Mouse (Mus musculus): ENCODE results near the gene Zfhx3. TPM values are rescaled to one million over a fixed set of nuclear protein-coding genes. Genes with fewer than 3 reads are reported as not detected.

Zfhx3 gene
- total RNA-seq, 1 experiment from 2014 or later: 2.3 TPM

DNA sequence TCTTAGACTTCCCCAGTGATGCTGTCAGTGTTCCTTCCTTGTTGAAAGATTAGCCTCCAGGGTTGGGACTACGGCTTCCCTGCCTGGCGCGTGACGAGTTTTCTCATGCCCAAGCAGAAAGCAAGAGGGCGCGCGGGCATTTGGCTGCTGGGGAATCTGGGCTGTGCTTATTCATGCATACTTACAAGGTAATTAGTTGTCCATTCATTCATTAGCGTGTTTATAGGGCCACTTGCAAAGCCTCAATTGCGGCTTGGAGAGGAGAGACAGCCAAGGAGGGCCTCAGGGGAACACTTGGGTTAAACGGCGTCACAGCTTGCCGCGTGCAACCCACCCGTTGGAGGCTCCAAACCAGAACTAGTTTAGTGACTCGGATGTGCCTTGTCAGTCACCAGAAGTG lies 44.2 kb downstream of the Zfhx3 start:
- ATAC-seq (replicated peaks; ENCODE audit: insufficient number of reproducible peaks, low FRiP score, low TSS enrichment, poor library complexity, severe bottlenecking): no peak

- ATAC-seq (replicated peaks; ENCODE audit: insufficient number of reproducible peaks, low FRiP score, low TSS enrichment, poor library complexity, severe bottlenecking): no peak
Measured at GRCm38 (mm10) chr8:107998874-107999273, 56.4 kb downstream of the Zfhx3 start.

- no peak for ATAC-seq (replicated peaks; ENCODE audit: insufficient number of reproducible peaks, low FRiP score, low TSS enrichment, poor library complexity, severe bottlenecking)
Measured at GRCm38 (mm10) chr8:108011516-108011915, 69.1 kb downstream of the Zfhx3 start.

DNA sequence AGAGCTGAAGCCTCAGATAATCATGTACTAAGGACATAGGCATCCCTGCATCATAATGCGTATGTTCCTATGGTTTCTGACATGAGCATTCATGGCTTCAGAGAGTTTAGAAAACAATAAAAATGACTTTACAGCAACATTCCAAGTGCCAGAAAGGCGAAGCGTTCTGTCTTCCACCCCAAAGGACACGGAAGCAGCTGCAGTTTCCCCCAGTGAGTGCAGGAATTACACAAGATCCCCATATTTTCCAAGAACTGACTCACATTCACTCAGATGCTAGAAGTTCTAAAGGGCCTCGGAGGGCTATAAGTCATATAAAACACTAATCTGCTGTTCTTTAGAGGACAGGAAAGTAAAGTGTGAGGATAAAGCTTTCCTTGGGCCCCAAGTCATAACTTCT lies 75.3 kb downstream of the Zfhx3 start:
- no peak for ATAC-seq (replicated peaks; ENCODE audit: insufficient number of reproducible peaks, low FRiP score, low TSS enrichment, poor library complexity, severe bottlenecking)

GRCm38 (mm10) chr8:108019651-108020050 lies 77.2 kb downstream of the Zfhx3 start:
- ATAC-seq (replicated peaks; ENCODE audit: insufficient number of reproducible peaks, low FRiP score, low TSS enrichment, poor library complexity, severe bottlenecking): no peak

GRCm38 (mm10) chr8:108022404-108022803 lies 80.0 kb downstream of the Zfhx3 start:
- no peak for ATAC-seq (replicated peaks; ENCODE audit: insufficient number of reproducible peaks, low FRiP score, low TSS enrichment, poor library complexity, severe bottlenecking)

DNA sequence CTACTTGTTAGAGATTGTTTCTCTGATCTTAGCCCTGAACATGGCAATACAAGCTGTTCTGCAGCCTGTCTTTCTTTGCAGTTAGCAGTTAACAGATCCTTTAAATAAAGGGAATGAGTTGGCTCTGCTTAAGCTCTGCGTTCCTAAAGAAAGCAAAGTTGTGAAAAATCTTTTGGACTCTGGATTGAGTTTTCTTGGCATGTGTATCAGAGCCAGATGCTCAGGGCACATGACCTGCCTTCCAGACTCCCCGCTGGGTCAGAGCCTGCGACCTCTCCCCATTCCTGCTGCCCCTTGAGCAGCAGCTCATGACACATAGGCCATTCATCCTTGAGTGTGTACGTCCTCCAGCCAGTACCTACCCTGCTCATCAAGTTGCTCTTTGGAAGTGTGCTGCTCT lies 81.9 kb downstream of the Zfhx3 start:
- no peak for ATAC-seq (replicated peaks; ENCODE audit: insufficient number of reproducible peaks, low FRiP score, low TSS enrichment, poor library complexity, severe bottlenecking)

DNA sequence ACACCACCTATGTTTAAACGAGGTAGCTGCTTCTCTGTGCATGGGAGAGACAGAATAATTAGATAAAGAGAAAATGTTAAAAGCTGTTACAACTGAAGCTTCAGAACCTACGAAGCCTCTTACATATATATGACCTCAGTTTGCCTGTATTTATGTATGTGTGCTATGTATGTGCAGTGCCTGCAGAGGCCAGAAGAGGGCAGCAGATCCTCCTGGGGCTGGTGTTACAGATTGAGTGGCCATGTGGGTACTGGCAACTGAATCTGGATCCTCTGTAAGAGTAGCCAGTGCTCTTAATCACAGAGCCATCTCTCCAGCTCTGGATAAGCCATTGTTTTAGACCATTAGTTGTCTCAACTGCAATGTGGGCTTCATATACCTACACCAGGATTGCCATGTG lies 82.8 kb downstream of the Zfhx3 start:
- ATAC-seq (replicated peaks; ENCODE audit: insufficient number of reproducible peaks, low FRiP score, low TSS enrichment, poor library complexity, severe bottlenecking): no peak

DNA sequence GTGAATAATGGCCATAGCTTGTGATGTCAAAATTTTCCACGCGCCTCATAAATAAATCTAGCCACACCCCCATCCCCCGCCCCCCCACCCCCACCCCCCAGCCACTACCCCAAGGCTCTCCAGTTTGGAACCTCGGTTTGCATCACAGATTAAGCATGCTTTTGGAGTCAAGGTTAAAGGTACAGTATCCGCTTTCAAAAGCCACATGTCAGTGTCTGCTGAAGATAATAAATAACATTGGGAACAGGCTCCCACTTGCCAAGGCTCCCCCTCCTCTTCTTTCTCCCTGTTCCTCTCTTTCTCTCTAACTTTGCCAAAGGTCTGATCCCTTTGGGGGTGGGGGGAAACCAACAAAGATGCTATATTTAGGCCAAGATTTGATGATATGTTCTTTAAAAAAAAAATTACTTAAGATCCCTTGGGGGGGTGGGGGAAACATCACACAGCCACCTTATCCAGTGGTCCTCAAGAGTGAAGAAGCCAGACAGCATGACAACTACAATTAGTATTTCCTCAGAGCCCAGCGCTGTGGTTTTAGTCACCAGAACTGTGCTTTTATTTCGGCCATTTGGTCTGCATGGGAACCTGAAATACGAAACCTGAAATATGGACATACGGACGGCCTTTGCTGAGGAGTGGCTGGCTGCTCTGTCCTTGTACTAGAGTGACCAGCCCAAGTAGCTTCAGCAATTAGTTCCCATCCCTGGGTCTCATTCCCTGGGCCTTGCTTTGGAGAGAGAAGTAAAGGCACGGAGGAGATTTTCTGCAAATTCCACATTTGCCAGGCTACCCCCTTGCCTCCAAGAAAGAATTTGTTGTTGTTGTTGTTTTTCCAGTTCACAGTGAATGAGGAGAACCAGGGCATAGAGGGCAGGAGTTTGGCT lies 84.4 kb downstream of the Zfhx3 start:
- no peak for ATAC-seq (replicated peaks; ENCODE audit: insufficient number of reproducible peaks, low FRiP score, low TSS enrichment, poor library complexity, severe bottlenecking)

- ATAC-seq (replicated peaks; ENCODE audit: insufficient number of reproducible peaks, low FRiP score, low TSS enrichment, poor library complexity, severe bottlenecking): no peak
Measured at GRCm38 (mm10) chr8:108027561-108028025, 85.1 kb downstream of the Zfhx3 start.

DNA sequence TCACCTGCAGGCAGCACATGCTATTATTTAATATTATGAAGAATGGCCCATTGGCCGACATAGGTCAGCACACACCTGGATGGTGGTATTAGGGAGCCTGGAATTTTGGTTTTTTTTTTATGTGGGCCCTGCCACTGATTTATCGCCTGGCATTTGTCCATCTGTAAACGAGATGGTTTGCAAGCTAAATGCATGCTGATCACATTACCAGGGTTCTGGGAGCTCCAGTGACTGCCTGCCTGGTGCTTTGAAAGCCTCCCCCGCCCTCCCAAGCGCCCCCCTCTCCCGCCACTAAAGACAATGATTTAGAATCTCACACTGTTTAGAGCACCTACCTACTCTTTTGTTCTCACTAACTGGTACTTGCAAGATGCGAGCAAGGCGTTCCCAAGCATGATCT lies 86.0 kb downstream of the Zfhx3 start:
- no peak for ATAC-seq (replicated peaks; ENCODE audit: insufficient number of reproducible peaks, low FRiP score, low TSS enrichment, poor library complexity, severe bottlenecking)

GRCm38 (mm10) chr8:108031159-108031558 lies 88.7 kb downstream of the Zfhx3 start:
- no peak for ATAC-seq (replicated peaks; ENCODE audit: insufficient number of reproducible peaks, low FRiP score, low TSS enrichment, poor library complexity, severe bottlenecking)

GRCm38 (mm10) chr8:108034070-108034469 lies 91.6 kb downstream of the Zfhx3 start:
- ATAC-seq (replicated peaks; ENCODE audit: insufficient number of reproducible peaks, low FRiP score, low TSS enrichment, poor library complexity, severe bottlenecking): no peak

DNA sequence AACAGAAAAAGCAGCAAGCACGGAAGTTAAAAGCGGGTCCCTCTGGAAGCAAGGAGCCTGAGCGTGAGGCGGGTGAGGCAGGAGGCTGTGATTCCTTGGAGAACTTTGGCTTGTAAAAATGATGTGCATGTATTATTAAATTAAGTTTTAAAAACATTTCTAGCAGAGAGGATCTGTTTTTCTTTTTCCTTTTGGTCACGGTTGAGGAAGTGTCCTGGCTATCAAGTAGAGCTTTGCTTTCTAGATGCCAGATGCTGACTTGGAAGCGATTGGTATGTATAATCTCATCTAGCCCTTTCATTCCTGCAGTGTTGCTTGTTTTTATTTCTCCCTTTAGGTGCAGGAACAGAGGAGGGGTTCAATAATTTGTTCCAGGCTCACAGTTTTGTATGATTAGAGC lies 92.3 kb downstream of the Zfhx3 start:
- ATAC-seq (replicated peaks; ENCODE audit: insufficient number of reproducible peaks, low FRiP score, low TSS enrichment, poor library complexity, severe bottlenecking): no peak

GRCm38 (mm10) chr8:108043618-108044017 lies 101.2 kb downstream of the Zfhx3 start:
- no peak for ATAC-seq (replicated peaks; ENCODE audit: insufficient number of reproducible peaks, low FRiP score, low TSS enrichment, poor library complexity, severe bottlenecking)

- ATAC-seq (replicated peaks; ENCODE audit: insufficient number of reproducible peaks, low FRiP score, low TSS enrichment, poor library complexity, severe bottlenecking): no peak
Measured at GRCm38 (mm10) chr8:108044185-108044584, 101.7 kb downstream of the Zfhx3 start.

- no peak for ATAC-seq (replicated peaks; ENCODE audit: insufficient number of reproducible peaks, low FRiP score, low TSS enrichment, poor library complexity, severe bottlenecking)
Measured at GRCm38 (mm10) chr8:108056241-108056640, 113.8 kb downstream of the Zfhx3 start.

GRCm38 (mm10) chr8:108061972-108062371 lies 119.5 kb downstream of the Zfhx3 start:
- no peak for ATAC-seq (replicated peaks; ENCODE audit: insufficient number of reproducible peaks, low FRiP score, low TSS enrichment, poor library complexity, severe bottlenecking)

- no peak for ATAC-seq (replicated peaks; ENCODE audit: insufficient number of reproducible peaks, low FRiP score, low TSS enrichment, poor library complexity, severe bottlenecking)
Measured at GRCm38 (mm10) chr8:108067111-108067510, 124.7 kb downstream of the Zfhx3 start.

GRCm38 (mm10) chr8:108068195-108068594 lies 125.8 kb downstream of the Zfhx3 start:
- no peak for ATAC-seq (replicated peaks; ENCODE audit: insufficient number of reproducible peaks, low FRiP score, low TSS enrichment, poor library complexity, severe bottlenecking)

Measured in monocyte, adult 5-6 weeks (primary cell).